Mouse (Mus musculus): ENCODE data around the gene Trim42. TPM values are rescaled to one million over a fixed set of nuclear protein-coding genes. Genes with fewer than 3 reads are reported as not detected.

The Trim42 gene
- total and polyA plus RNA-seq, 2 experiments: not detected

DNA sequence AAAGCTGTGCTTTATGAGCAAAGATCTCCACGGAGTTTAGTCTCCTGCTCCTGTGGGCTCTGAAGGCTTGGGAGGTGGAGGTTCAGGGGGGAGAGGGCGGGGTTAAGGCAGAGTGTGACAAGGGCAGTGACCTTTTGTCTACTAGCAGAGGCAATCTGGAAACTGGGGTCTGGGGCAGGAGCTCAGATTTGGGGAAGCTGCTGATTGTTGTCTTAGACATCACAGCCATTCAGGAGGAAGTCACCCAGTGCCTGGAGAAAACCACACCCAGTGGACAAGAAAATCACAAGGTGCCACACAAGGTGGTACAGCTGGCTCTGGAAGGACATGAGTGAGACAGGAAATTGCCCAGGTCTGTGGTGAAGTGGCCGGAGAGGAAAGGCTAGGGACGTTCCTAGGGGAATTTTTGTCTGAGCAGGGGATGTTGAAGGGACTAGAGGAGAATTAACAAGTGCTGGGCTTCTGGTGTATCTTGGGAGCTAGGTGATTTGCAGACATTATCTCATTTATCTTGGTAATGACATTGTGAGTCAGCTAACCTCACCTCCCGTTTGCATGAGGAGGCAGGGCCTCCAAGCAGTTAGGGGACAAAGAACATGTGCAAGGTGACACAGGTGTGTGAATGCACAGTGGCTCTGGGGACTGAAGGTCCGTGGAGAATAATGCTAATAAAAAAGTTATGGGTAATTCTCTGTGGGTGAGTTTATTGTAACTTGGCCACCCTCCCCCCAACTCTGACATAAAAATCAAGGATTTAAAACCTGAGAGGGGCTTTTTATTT, 61.9 kb downstream of the Trim42 start:
- Histone ChIP-seq H3K4me3 (ENCODE audit: insufficient read depth, low read depth, low read length) (no peak overlapping the region), H3K79me2 (ENCODE audit: control insufficient read depth, insufficient read depth, low read length) (no peaks in the 10 kb centered on the region), H3K36me3 (ENCODE audit: control insufficient read depth, insufficient read depth, low read length) (no peaks in the 10 kb centered on the region), H3K27me3 (ENCODE audit: control insufficient read depth, insufficient read depth, low read length) (no peaks in the 10 kb centered on the region), H3K27ac (replicated peaks; ENCODE audit: insufficient read depth, low read depth, low read length) (no peak overlapping the region), H3K9ac (ENCODE audit: low read depth, low read length) (no peak overlapping the region), H3K4me1 (ENCODE audit: control insufficient read depth, insufficient read depth, low read length) (no peaks in the 10 kb centered on the region)
- WGBS: 44% methylated on average over 6 of the region's 6 CpGs
- TF ChIP-seq CTCF (IDR thresholded peaks at IDR 0.05; ENCODE audit: low read depth, low read length): no peak
- no peak for TF ChIP-seq POLR2A (IDR thresholded peaks at IDR 0.05; ENCODE audit: extremely low read depth, insufficient read depth, low read length)
- DNase-seq (ENCODE audit: extremely low read depth, low read depth, low spot score): no peak
